Mouse (Mus musculus): ENCODE measurements around the gene Trim66.

DNA sequence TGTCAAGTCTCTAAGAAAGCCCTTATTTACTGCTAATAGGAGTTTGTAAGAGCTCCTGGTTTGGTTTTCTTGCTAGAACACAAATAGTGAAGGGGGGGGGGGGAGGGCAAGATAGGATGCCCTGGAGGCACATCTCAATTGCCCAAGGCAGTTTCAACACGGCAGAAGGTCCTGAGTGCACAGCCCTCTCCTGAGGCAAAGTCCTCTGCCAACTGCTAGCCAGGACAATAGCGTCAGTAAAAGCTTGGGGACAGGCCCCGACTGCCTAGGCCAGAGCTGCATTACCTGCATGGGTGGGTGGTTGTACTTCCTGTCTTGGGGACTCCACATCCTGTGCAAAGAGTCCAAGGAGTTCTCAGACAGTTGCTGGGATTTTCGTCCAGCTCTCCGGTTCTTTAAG is 36.9 kb upstream of the Trim66 start:
- TF ChIP-seq CTCF (IDR thresholded peaks at IDR 0.05; ENCODE audit: low read depth, low read length): no peak
- TF ChIP-seq GATA2 (IDR thresholded peaks at IDR 0.05; ENCODE audit: borderline replicate concordance, low read depth, low read length): no peak
- TF ChIP-seq TAL1 (conservative IDR thresholded peaks at IDR 0.05; ENCODE audit: low read depth, low read length): no peak
- TF ChIP-seq GATA1 (IDR thresholded peaks at IDR 0.05; ENCODE audit: borderline replicate concordance, low read length): no peak
